Mouse (Mus musculus) lung, postnatal 0 days (tissue): ENCODE data around the gene Nedd8.

Experiments used
- CTCF ChIP-seq: IDR thresholded peaks from 2 replicates; pipeline ENCODE4 v1.5.1; 2016; ENCODE audit warnings: antibody characterized with exemption, mild to moderate bottlenecking
- EP300 ChIP-seq: IDR thresholded peaks from 2 replicates; pipeline ENCODE4 v1.6.1; 2016; ENCODE audit warnings: antibody characterized with exemption, mild to moderate bottlenecking, control low read depth

DNA sequence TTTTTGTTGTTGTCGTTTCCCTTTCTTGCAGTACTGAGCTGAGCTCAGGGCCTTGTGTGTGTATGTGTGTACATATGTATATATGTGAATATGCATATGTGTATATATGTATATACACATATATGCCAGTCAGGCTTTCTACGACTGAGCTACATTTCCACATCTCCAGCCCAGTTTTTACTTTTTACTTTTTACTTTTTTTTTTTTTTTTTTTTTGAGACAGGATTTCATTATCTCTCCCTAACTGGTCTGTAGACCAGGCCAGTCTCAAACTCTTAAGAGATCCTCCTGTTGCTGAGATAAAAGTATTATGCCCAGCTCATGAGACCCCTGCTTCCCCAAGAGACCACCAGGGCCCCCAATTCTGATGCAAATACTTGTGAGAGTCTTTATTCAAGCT is 55.1 kb downstream of the Nedd8 start:
- TF ChIP-seq CTCF (no peak), EP300 (no peak)
